Mouse (Mus musculus) thymus, adult 18-20 months (tissue): ENCODE data around the gene Arl8a.
"Not testable (repeated sequence)": the region's sequence is repeated elsewhere in the genome, so short reads cannot be mapped to it uniquely, and the experiment has no call there.

Experiments used
- DNase-seq, 2 experiments: peaks; one replicate each; pipeline ENCODE4 v3.0.0; 2022; ENCODE audit warnings: mixed read lengths in 2 of 2

Gene Arl8a

GRCm38 (mm10) chr1:135170299-135170698, 23.7 kb downstream of the Arl8a start:
- DNase-seq: no peak

DNA sequence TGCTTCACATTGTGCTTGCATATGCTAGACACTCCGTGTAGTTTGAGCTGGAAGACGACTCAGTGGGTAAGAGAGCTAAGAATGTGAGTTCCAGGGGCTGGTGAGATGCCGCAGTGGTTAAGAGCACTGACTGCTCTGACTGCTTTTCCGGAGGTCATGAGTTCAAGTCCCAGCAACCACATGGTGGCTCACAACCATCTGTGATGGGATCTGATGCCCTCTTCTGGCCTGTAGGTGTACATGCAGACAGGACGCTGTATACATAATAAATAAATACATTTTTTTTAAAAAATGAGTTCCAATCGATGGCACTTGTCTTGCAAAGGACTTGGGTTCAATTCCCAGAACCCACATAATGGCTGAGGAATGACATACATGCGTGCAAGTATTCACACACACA, 24.6 kb downstream of the Arl8a start:
- no peak for DNase-seq

DNA sequence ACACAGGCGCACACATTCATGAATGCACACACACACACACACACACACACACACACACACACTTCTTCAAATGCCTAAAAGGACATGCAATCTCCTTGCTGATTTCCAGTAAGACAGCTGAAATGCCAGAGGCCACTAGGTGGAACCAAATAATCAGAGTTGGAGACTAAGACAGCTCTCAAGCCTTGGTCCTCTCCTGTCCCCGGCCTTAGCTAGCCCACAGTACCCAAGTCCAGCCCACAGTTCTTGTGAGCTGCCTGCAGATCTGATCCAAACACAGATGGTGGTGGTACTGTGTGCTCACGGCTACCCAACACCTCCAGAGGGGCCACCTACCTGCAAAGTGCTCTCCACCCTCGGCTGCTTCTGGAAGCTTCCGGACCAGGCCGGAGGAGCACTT, 25.4 kb downstream of the Arl8a start:
- no peak for DNase-seq

- DNase-seq: no peak
Measured at GRCm38 (mm10) chr1:135173311-135173710, 26.7 kb downstream of the Arl8a start.

DNA sequence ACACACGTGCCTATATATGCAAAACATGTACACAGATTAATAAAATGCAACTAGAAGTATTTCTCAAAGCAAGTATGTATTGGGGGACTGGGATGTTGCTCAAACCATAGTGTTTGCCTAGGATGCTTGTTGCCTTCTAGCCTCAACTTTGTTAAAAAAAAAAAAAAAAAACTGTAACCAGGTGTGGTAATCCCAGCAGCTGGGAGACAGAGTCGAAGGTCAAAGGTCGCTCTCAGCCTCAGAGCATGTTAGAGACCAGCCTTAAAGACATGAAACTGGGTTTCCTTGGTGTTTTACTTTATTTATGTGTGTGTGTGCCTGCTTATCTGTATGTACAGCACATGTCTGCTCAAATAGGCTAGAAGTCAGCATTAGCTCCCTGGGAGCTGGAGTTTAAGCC, 28.6 kb downstream of the Arl8a start:
- no peak for DNase-seq

DNA sequence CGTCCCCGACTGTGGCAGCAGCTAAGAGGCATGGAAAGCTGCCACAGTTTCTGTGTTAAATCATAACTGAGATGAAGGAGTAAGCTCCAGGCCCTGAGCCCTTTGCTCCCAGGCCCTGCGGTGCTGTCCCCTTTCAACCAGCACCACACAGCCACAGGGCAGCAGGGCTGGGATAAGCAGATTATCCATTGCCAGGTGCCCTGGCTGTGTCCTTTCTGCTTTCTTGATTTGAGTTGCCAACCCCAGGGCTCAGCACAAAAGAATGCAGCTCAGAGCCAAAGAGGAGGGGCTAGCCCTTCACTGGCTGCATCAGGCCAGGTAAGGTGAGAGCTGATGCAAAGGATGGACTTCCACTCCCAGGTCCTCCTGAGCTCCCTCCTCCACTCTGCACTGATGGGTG, 31.1 kb downstream of the Arl8a start:
- DNase-seq: no peak

- no peak for DNase-seq
Measured at GRCm38 (mm10) chr1:135178863-135179262, 32.2 kb downstream of the Arl8a start.

DNA sequence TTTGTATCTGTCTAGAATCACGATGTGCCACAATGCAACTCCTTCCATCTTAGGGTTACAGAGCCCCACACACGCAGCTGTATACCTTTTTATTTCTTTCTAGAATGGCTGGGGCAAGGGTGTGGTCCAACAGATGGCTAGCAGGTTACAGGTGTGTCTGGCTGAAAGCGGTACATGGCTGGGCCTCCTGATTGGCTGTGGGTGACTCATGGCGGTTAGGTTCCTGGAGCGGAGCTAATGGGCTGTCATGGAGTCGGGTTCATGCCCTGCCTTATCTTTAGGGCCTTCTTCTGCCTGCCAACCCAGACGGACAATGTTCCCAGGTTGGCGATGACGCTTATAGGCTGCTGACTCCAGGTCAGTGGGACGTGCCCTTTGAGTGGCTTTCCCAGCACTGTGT, 34.2 kb downstream of the Arl8a start:
- no peak for DNase-seq

GRCm38 (mm10) chr1:135181275-135181674, 34.7 kb downstream of the Arl8a start:
- no peak for DNase-seq

- DNase-seq: no peak
Measured at GRCm38 (mm10) chr1:135181880-135182623, 35.4 kb downstream of the Arl8a start.

GRCm38 (mm10) chr1:135182975-135183374, 36.4 kb downstream of the Arl8a start:
- no peak for DNase-seq

DNA sequence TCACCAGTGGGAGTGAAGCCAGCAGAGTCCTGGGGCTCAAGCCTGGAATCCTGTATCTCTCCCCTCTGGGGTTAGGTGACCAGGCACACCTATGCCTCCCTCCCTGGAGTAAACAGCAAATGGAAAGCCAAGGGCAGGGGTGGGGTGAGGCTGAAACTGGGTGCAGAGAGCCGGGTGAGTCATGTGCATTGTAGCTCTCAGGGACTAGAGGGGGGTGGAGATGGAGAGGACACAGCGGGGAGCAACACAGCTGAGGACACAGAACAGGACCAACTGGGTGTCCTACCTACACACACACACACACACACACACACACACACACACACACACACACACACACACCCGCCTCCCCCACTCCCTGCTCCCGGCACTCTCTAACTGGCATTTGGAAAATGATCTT, 36.8 kb downstream of the Arl8a start:
- no peak for DNase-seq

DNA sequence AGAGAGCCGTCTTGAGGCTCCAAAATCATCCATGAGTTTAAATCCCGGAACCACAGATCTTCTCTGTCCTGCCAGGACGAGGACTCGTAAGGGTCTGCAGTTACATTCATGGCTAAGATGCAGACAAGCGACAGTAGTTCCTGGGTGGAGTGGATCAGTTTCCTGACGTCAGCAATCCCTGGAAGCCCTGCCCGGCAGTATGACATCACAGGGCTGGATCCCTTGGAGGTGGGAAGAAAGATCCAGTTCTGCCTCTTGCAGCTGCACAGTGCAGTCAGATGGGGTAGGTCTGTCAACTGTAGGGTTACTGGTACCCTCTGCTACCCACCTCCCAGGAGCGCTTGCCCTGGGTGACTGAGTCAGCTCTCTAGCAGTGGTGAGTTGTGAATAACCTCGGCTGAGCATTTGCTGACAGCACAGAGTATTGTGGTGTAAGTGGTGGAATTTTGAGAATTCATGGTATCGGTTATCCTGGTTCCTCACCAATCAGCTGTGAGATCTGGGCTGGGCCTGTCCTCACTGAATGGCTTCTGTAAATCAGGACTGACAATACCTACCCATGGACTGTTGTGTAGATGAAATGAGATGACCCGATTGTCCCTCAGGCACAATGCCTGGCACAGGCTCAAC, 37.4 kb downstream of the Arl8a start:
- DNase-seq: no peak

- DNase-seq: no peak
Measured at GRCm38 (mm10) chr1:135185936-135186335, 39.3 kb downstream of the Arl8a start.

- no peak for DNase-seq
Measured at GRCm38 (mm10) chr1:135186427-135186826, 39.8 kb downstream of the Arl8a start.

GRCm38 (mm10) chr1:135187016-135187415, 40.4 kb downstream of the Arl8a start:
- DNase-seq: not testable (repeated sequence)

GRCm38 (mm10) chr1:135188197-135188596, 41.6 kb downstream of the Arl8a start:
- DNase-seq: no peak

GRCm38 (mm10) chr1:135189186-135189585, 42.6 kb downstream of the Arl8a start:
- no peak for DNase-seq

DNA sequence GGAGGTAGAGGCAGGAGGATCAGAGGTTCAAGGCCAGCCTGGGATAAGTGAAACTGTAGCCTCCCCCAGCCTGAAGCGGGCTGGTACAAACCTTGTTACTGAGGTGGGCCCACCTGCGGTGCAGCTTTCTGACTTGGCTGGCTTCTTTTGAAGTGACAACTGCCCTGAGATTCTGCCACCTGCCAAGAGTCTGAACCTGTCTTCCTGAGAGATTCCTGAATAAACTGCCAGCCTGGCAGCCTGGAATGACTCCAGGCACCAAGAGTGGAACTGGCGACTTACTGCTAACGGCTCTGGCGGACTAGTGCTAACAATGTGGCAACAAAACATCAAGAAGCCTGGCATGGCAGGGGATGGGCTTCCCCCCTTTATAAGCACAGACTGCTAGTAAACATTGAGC, 47.7 kb downstream of the Arl8a start:
- DNase-seq: not testable (repeated sequence)

DNA sequence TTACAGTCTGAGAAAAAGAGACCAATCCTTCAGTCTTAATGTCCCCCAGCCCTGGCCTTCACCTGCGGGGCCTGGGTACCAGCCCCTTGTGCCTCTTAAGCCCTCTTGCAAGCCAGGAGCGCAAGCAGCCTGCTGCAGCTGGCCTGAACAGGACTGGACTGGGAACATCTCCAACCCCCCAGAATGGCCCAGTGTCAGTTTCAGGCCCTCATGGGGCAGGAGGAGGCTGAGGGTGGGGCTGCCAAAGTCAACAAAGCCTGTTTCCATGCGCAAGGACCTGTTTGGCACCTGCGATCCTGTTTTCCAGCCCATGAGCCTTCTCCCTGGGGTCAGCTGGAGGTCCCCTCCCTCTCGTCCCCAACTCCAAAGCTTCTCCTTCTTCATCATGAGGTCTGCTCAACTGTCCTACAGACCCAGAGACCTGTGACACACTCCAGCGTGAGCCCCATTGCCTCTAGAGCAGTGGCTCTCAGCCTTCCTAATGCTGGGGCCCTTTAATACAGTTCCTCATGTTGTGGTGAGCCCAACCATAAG, 49.4 kb downstream of the Arl8a start:
- no peak for DNase-seq

GRCm38 (mm10) chr1:135198412-135198811, 51.8 kb downstream of the Arl8a start:
- no peak for DNase-seq

DNA sequence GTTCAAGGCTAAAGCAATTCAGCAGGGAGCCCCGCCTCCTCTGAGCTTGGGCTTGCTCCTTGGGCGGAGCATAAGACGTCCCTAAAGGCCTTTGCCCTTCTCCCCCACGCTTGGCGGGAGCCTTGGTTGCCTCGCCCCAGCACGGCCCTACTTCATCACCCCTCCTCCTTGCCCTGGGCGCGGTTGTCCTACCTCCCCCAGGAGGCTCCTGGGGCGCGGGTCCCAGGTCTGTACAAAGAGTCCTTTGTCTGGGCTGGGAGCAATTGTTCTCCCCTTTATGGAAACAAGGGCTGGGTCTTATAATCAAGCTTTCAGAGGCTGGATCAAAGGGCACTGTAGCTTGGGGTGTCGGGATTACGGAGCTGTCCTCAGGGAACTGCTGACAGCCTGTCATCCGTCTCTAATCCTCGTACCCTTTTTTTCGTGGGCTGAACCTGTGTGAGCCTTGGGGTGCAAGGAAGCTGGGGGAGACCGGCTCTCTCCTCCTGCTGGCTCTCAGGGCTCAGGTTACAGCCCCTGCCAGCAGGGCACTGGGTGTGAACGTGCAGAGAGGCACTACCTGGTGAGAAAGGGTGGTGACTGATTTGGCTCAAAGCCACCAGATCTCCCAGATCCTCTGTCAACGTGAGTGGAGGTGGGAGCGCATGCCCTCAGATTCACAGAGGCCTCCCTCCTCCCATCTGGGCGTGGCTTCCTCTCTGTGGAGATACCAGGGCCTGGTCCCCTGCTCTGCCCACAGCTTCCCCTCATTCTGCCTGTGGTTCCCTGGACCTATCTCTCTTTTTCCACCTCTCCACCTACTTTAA, 52.6 kb downstream of the Arl8a start:
- peak in 1 of 2 experiments; percentile 11 for DNase-seq

GRCm38 (mm10) chr1:135200400-135200799, 53.8 kb downstream of the Arl8a start:
- DNase-seq: no peak
